Mouse (Mus musculus): ENCODE results near the gene Klhl8. TPM values are rescaled to one million over a fixed set of nuclear protein-coding genes. Genes with fewer than 3 reads are reported as not detected.

Klhl8 gene
- total and polyA plus RNA-seq, 3 experiments = 5.6 to 6.2 TPM; not detected in 1

GRCm38 (mm10) chr5:103817754-103818153 is 93.3 kb downstream of the Klhl8 start (continued):
- TF ChIP-seq HCFC1 (IDR thresholded peaks at IDR 0.05; ENCODE audit: low read depth, low read length) (0 out of 2 replicates have a peak, but pooled peaks have one; percentile 28), RAD21 (IDR thresholded peaks at IDR 0.05; ENCODE audit: low read depth, low read length) (peak; percentile 94), JUND (IDR thresholded peaks at IDR 0.05; ENCODE audit: low read depth, low read length) (no peak), GATA1 (IDR thresholded peaks at IDR 0.05; ENCODE audit: low read depth, low read length) (no peak)

DNA sequence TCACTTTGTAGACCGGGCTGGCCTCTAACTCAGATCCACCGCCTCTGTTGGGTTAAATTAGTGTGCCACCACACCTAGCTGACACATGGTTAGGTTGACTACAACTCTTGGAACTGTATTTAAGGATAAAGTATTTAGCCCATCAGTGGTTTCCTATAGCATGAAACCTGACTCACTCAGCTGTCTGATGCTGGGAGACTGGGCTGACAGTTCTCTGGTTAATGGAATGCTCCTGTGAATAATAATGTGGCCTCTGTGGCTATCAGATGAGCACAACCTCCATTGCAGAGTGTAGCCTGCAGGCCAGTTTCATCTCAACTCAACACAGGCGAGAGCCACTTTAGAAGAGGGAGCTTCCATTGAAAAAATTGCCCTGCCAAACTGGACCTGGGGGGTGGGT is 94.3 kb downstream of the Klhl8 start:
- H3K9me3 ChIP-seq (replicated peaks; ENCODE audit: insufficient read depth, low read length) = no peaks in the 10 kb centered on the region
- DNase-seq (ENCODE audit: low read depth, low spot score) = no peak
- no peaks in the 10 kb centered on the region; the same call in 1 of the 2 replicates for H3K79me2 ChIP-seq (ENCODE audit: control insufficient read depth, insufficient read depth, low read length, poor library complexity)
- no peak overlapping the region for H3K9ac ChIP-seq (ENCODE audit: control insufficient read depth, low read depth, low read length, poor library complexity, severe bottlenecking)
- no peak overlapping the region for H3K4me3 ChIP-seq (ENCODE audit: control insufficient read depth in 1 of 2, insufficient read depth in 1 of 2, low read depth in 2 of 2, low read length in 2 of 2)
- H3K4me1 ChIP-seq (ENCODE audit: control insufficient read depth in 1 of 2, insufficient read depth in 2 of 2, low read length in 2 of 2) = peaks cover 4 to 14% of the 10 kb centered on the region in 2 experiments
- no peak for TF ChIP-seq ZMIZ1 (IDR thresholded peaks at IDR 0.05; ENCODE audit: low read depth, low read length)
- no peak for TF ChIP-seq POLR2AphosphoS5 (IDR thresholded peaks at IDR 0.05; ENCODE audit: borderline replicate concordance, low read depth, low read length)
- no peak for TF ChIP-seq CHD2 (IDR thresholded peaks at IDR 0.05; ENCODE audit: low read length)
- TF ChIP-seq TBP (IDR thresholded peaks at IDR 0.05; ENCODE audit: low read depth, low read length) = no peak
- peaks cover 7 to 19% of the 10 kb centered on the region in 2 experiments for H3K36me3 ChIP-seq (ENCODE audit: control insufficient read depth in 1 of 2, insufficient read depth in 2 of 2, low read length in 2 of 2)
- H3K27ac ChIP-seq (ENCODE audit: control insufficient read depth, low read depth, low read length) = no peak overlapping the region
- H3K27me3 ChIP-seq (ENCODE audit: control insufficient read depth in 1 of 2, insufficient read depth in 2 of 2, low read length in 2 of 2) = no peaks in the 10 kb centered on the region

GRCm38 (mm10) chr5:103815249-103815617 is 95.8 kb downstream of the Klhl8 start:
- no peaks in the 10 kb centered on the region for H3K9me3 ChIP-seq (replicated peaks; ENCODE audit: insufficient read depth, low read length)
- peaks cover 8 to 19% of the 10 kb centered on the region in 2 experiments for H3K36me3 ChIP-seq (ENCODE audit: control insufficient read depth in 1 of 2, insufficient read depth in 2 of 2, low read length in 2 of 2)

More at GRCm38 (mm10) chr5:103815249-103815617, 95.8 kb downstream of the Klhl8 start:
- no peak overlapping the region for H3K4me3 ChIP-seq (ENCODE audit: control insufficient read depth in 1 of 2, insufficient read depth in 1 of 2, low read depth in 2 of 2, low read length in 2 of 2)
- no peaks in the 10 kb centered on the region; the same call in 1 of the 2 replicates for H3K79me2 ChIP-seq (ENCODE audit: control insufficient read depth, insufficient read depth, low read length, poor library complexity)
- no peak overlapping the region for H3K9ac ChIP-seq (ENCODE audit: control insufficient read depth, low read depth, low read length, poor library complexity, severe bottlenecking)
- H3K27me3 ChIP-seq (ENCODE audit: control insufficient read depth in 1 of 2, insufficient read depth in 2 of 2, low read length in 2 of 2) = no peaks in the 10 kb centered on the region
- H3K4me1 ChIP-seq (ENCODE audit: control insufficient read depth in 1 of 2, insufficient read depth in 2 of 2, low read length in 2 of 2) = peaks cover 4 to 14% of the 10 kb centered on the region in 2 experiments
- H3K27ac ChIP-seq (ENCODE audit: control insufficient read depth, low read depth, low read length) = 0 out of 2 replicates have a peak overlapping the region, but pooled peaks have one; percentile 26
- DNase-seq (ENCODE audit: low read depth, low spot score) = peak; percentile 74
- TF ChIP-seq KAT2A (conservative IDR thresholded peaks at IDR 0.05; ENCODE audit: low read depth, low read length) (no peak), POLR2A (IDR thresholded peaks at IDR 0.05; ENCODE audit: control insufficient read depth in 1 of 2, insufficient read depth in 1 of 2, low read depth in 1 of 2, low read length in 2 of 2, poor library complexity in 1 of 2) (no peak), RCOR1 (IDR thresholded peaks at IDR 0.05; ENCODE audit: low read depth, low read length) (peak; percentile 46), EP300 (IDR thresholded peaks at IDR 0.05; ENCODE audit: low read depth in 1 of 2, low read length in 2 of 2) (peak; percentile 60 to 71; a peak in 3 of 4 replicates), CHD2 (IDR thresholded peaks at IDR 0.05; ENCODE audit: low read length) (no peak), SIN3A (IDR thresholded peaks at IDR 0.05; ENCODE audit: low read length) (peak; percentile 96), NELFE (IDR thresholded peaks at IDR 0.05; ENCODE audit: low read depth, low read length) (no peak), ZKSCAN1 (IDR thresholded peaks at IDR 0.05; ENCODE audit: low read depth, low read length) (no peak), MYC (IDR thresholded peaks at IDR 0.05; ENCODE audit: low read depth, low read length) (0 out of 2 replicates have a peak, but pooled peaks have one; percentile 34), BHLHE40 (IDR thresholded peaks at IDR 0.05; ENCODE audit: borderline replicate concordance, low read depth, low read length) (peak; percentile 87), POLR2AphosphoS2 (IDR thresholded peaks at IDR 0.05; ENCODE audit: low read length) (no peak), MEF2A (IDR thresholded peaks at IDR 0.05; ENCODE audit: extremely low read depth, insufficient replicate concordance, low read depth, low read length, poor library complexity, severe bottlenecking) (no peak), JUND (IDR thresholded peaks at IDR 0.05; ENCODE audit: low read depth, low read length) (no peak), USF1 (IDR thresholded peaks at IDR 0.05; ENCODE audit: low read depth, low read length) (no peak), ELF1 (IDR thresholded peaks at IDR 0.05; ENCODE audit: low read depth, low read length) (0 out of 2 replicates have a peak, but pooled peaks have one; percentile 8), GATA1 (IDR thresholded peaks at IDR 0.05; ENCODE audit: low read depth, low read length) (peak; percentile 81), ZNF384 (IDR thresholded peaks at IDR 0.05; ENCODE audit: low read depth, low read length) (peak; percentile 40; the same call in 1 of the 2 replicates), TCF12 (IDR thresholded peaks at IDR 0.05; ENCODE audit: low read depth, low read length) (peak; percentile 45; the same call in 1 of the 2 replicates), ETS1 (IDR thresholded peaks at IDR 0.05; ENCODE audit: low read depth, low read length) (peak; percentile 65), MXI1 (IDR thresholded peaks at IDR 0.05; ENCODE audit: low read depth, low read length) (peak; percentile 96), ZMIZ1 (IDR thresholded peaks at IDR 0.05; ENCODE audit: low read depth, low read length) (no peak), ZC3H11A (IDR thresholded peaks at IDR 0.05; ENCODE audit: low read depth, low read length) (no peak)
